Mouse (Mus musculus) C2C12 (cell line): ENCODE results near the gene Nelfb.

Experiments
- CEBPB ChIP-seq: IDR thresholded peaks from one replicate; pipeline ENCODE4 v1.6.1; 2011; ENCODE audit warnings: low read depth, mild to moderate bottlenecking, control low read depth, moderate library complexity
- CTCF ChIP-seq: IDR thresholded peaks from one replicate; pipeline ENCODE4 v1.5.1; 2011; ENCODE audit not compliant: control insufficient read depth, insufficient read depth, insufficient read length
- FOSL1 ChIP-seq: IDR thresholded peaks from one replicate; pipeline ENCODE4 v1.8.0; 2011; ENCODE audit warnings: mild to moderate bottlenecking, low read length; ENCODE audit not compliant: poor library complexity, insufficient read depth, severe bottlenecking
- MAX ChIP-seq: IDR thresholded peaks from one replicate; pipeline ENCODE4 v1.6.1; 2011; ENCODE audit warnings: mild to moderate bottlenecking, control low read depth
- MYOD1 ChIP-seq: IDR thresholded peaks from one replicate; pipeline ENCODE4 v1.6.1; 2011; ENCODE audit warnings: low read depth; ENCODE audit not compliant: control insufficient read depth, insufficient read length
- MYOG ChIP-seq: IDR thresholded peaks from one replicate; pipeline ENCODE4 v1.6.1; 2011; ENCODE audit not compliant: control insufficient read depth, insufficient read length; ENCODE audit errors: extremely low read depth
- USF1 ChIP-seq: IDR thresholded peaks from one replicate; pipeline ENCODE4 v1.6.1; 2011; ENCODE audit warnings: low read depth, mild to moderate bottlenecking, control low read depth, moderate library complexity

- TF ChIP-seq CTCF (no peak), FOSL1 (no peak), MAX (no peak), USF1 (no peak), MYOG (no peak), MYOD1 (no peak), CEBPB (no peak)
Measured at GRCm38 (mm10) chr2:25182664-25183063, 28.6 kb downstream of the Nelfb start.
